Mouse (Mus musculus): ENCODE measurements at regions not wholly inside any gene's neighbourhood (a gene's known extent, or its start where the extent isn't known, plus 50 kb on each side); places are given as distances from the start of the nearest gene placed in this dataset.
A peak's percentile ranks its signal among the peaks of the same experiment; 100 is the strongest.

GRCm38 (mm10) chr7:83161226-83161625 lies 294.1 kb downstream of the Mex3b start:
- no peak for DNase-seq (ENCODE audit: low spot score in 2 of 2)

- DNase-seq (ENCODE audit: low spot score in 2 of 2) = no peak
These were observed 295.7 kb downstream of the Mex3b start for GRCm38 (mm10) chr7:83162868-83163267.

GRCm38 (mm10) chr7:83179403-83179802 lies 312.3 kb downstream of the Mex3b start:
- DNase-seq (ENCODE audit: low spot score in 2 of 2) = no peak

GRCm38 (mm10) chr7:83186341-83186740 lies 319.2 kb downstream of the Mex3b start:
- no peak for DNase-seq (ENCODE audit: low spot score in 2 of 2)

GRCm38 (mm10) chr7:83195896-83196537 lies 328.9 kb downstream of the Mex3b start:
- no peak for DNase-seq (ENCODE audit: low spot score in 2 of 2)

- no peak for DNase-seq (ENCODE audit: low spot score in 2 of 2)
These were observed 330.4 kb downstream of the Mex3b start for GRCm38 (mm10) chr7:83197490-83197889.

- DNase-seq (ENCODE audit: low spot score in 2 of 2) = no peak
These were observed 334.1 kb downstream of the Mex3b start for GRCm38 (mm10) chr7:83201126-83201686.

- DNase-seq (ENCODE audit: low spot score in 2 of 2) = peak; percentile 64 to 66
These were observed 334.8 kb downstream of the Mex3b start for GRCm38 (mm10) chr7:83201768-83202493.

- no peak for DNase-seq (ENCODE audit: low spot score in 2 of 2)
These were observed 336.3 kb downstream of the Mex3b start for GRCm38 (mm10) chr7:83203311-83204012.

GRCm38 (mm10) chr7:83204013-83204365 lies 336.9 kb downstream of the Mex3b start:
- DNase-seq (ENCODE audit: low spot score in 2 of 2) = no peak

- peak in 1 of 2 experiments; percentile 13 for DNase-seq (ENCODE audit: low spot score in 2 of 2)
These were observed 337.6 kb downstream of the Mex3b start for GRCm38 (mm10) chr7:83204701-83205100.

- DNase-seq (ENCODE audit: low spot score in 2 of 2) = no peak
These were observed 339.9 kb downstream of the Mex3b start for GRCm38 (mm10) chr7:83206999-83207398.

GRCm38 (mm10) chr7:83211611-83212010 lies 344.5 kb downstream of the Mex3b start:
- DNase-seq (ENCODE audit: low spot score in 2 of 2) = no peak

- no peak for DNase-seq (ENCODE audit: low spot score in 2 of 2)
These were observed 355.0 kb downstream of the Mex3b start for GRCm38 (mm10) chr7:83222029-83222722.

GRCm38 (mm10) chr7:83227262-83228108 lies 357.2 kb upstream of the Tmc3 start:
- DNase-seq (ENCODE audit: low spot score in 2 of 2) = no peak

- DNase-seq (ENCODE audit: low spot score in 2 of 2) = peak; percentile 36 to 54
These were observed 354.0 kb upstream of the Tmc3 start for GRCm38 (mm10) chr7:83230496-83231325.

GRCm38 (mm10) chr7:83235659-83236058 lies 349.1 kb upstream of the Tmc3 start:
- DNase-seq (ENCODE audit: low spot score in 2 of 2) = peak in 1 of 2 experiments; percentile 31

- DNase-seq (ENCODE audit: low spot score in 2 of 2) = no peak
These were observed 347.4 kb upstream of the Tmc3 start for GRCm38 (mm10) chr7:83237336-83237735.

GRCm38 (mm10) chr7:83238091-83238490 lies 346.6 kb upstream of the Tmc3 start:
- DNase-seq (ENCODE audit: low spot score in 2 of 2) = peak; percentile 28 to 79

Measured in layer of hippocampus, postnatal 14 days (tissue).